Mouse (Mus musculus): ENCODE measurements around the gene Dpy19l3.

GRCm38 (mm10) chr7:35710366-35710765 lies 43.9 kb downstream of the Dpy19l3 start:
- no peak for TF ChIP-seq CTCF (IDR thresholded peaks at IDR 0.05; ENCODE audit: low read depth)
- TF ChIP-seq EP300 (IDR thresholded peaks at IDR 0.05; ENCODE audit: low read depth), result no peak

Measured in liver, embryonic 14.5 days (tissue).